Comparison of ENCODE assay signal across 10 mouse cellular contexts in the genomic region with DNA sequence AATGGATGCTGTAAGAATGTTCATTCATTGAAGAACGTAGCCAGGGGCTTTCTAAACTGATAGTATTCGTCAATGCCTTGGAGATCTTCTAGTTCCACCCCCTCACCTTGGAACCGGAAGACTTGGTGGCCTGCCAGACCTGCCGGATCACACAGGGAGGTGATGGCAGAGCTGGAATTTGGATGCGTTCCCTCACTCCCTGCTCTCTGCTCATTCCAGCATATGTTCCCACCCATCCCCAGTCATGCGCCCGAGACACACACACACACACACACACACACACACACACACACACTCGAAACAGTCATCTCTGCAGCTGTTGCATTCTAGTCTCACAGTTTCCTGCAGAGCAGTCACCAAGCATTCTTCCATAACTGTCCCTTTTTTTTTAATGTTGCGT. TPM values are rescaled to one million over a fixed set of nuclear protein-coding genes. Genes with fewer than 3 reads are reported as not detected.
DNase-seq lines count a peak whose midpoint lies in the region; ATAC-seq lines count a peak whose summit lies in the region.
"Had no signal": no experiment of that assay in that cellular context is flagged by ENCODE, and none has a peak within 500 bp of the region (broad histone marks: within the 10 kb centered on the region; RNA-seq: fewer than 3 reads in every experiment).

No protein-coding gene starts in this region.

- no peak for ATAC-seq in forebrain, embryonic 14.5 days
- ATAC-seq in forebrain, embryonic 12.5 days (ENCODE audit: low FRiP score) = no peak
- no peak for ATAC-seq in erythroblast, adult 5-6 weeks (replicated peaks; ENCODE audit: low FRiP score, poor library complexity, severe bottlenecking)
- ATAC-seq in midbrain, embryonic 16.5 days = no peak

- H3K9me3 ChIP-seq in forebrain, embryonic 14.5 days (replicated peaks; ENCODE audit: control insufficient read depth, low read length) = no peaks in the 10 kb centered on the region
- no peaks in the 10 kb centered on the region for H3K9me3 ChIP-seq in forebrain, embryonic 12.5 days
- H3K9me3 ChIP-seq in midbrain, embryonic 16.5 days (replicated peaks; ENCODE audit: control insufficient read depth, low read length, poor library complexity, severe bottlenecking) = no peaks in the 10 kb centered on the region
- H3K9me3 ChIP-seq: limb, embryonic 15.5 days had no signal

- H3K4me2 ChIP-seq in forebrain, embryonic 14.5 days (ENCODE audit: low read length) = 0 out of 2 replicates have a peak overlapping the region, but pooled peaks have one; percentile 12
- H3K4me2 ChIP-seq in forebrain, embryonic 12.5 days = no peak overlapping the region
- H3K4me2 ChIP-seq in midbrain, embryonic 16.5 days (ENCODE audit: low read length) = no peak overlapping the region
- H3K4me2 ChIP-seq: limb, embryonic 15.5 days had no signal

- H3K4me3 ChIP-seq in forebrain, embryonic 14.5 days (ENCODE audit: low read depth, low read length) = no peak overlapping the region
- no peak overlapping the region for H3K4me3 ChIP-seq in forebrain, embryonic 12.5 days (replicated peaks)
- H3K4me3 ChIP-seq in midbrain, embryonic 16.5 days (ENCODE audit: low read depth, low read length) = no peak overlapping the region
- H3K4me3 ChIP-seq: limb, embryonic 15.5 days had no signal

- 42% methylated on average over 9 of the region's 9 CpGs for WGBS in forebrain, embryonic 14.5 days
- 65% methylated on average over 9 of the region's 9 CpGs for WGBS in forebrain, embryonic 12.5 days
- WGBS in midbrain, embryonic 16.5 days = 80% methylated on average over 9 of the region's 9 CpGs

- peaks cover 6% of the 10 kb centered on the region for H3K4me1 ChIP-seq in forebrain, embryonic 14.5 days (ENCODE audit: control insufficient read depth, insufficient read depth, low read length)
- peaks cover 10% of the 10 kb centered on the region for H3K4me1 ChIP-seq in forebrain, embryonic 12.5 days
- peaks cover 8% of the 10 kb centered on the region; the same call in 1 of the 2 replicates for H3K4me1 ChIP-seq in midbrain, embryonic 16.5 days (ENCODE audit: control insufficient read depth, insufficient read depth, low read length)

- no peaks in the 10 kb centered on the region for H3K36me3 ChIP-seq in forebrain, embryonic 14.5 days (ENCODE audit: control insufficient read depth, insufficient read depth, low read length)
- no peaks in the 10 kb centered on the region for H3K36me3 ChIP-seq in forebrain, embryonic 12.5 days (replicated peaks)
- no peaks in the 10 kb centered on the region for H3K36me3 ChIP-seq in midbrain, embryonic 16.5 days (ENCODE audit: control insufficient read depth, insufficient read depth, low read length)
- H3K36me3 ChIP-seq: limb, embryonic 15.5 days had no signal

- H3K9ac ChIP-seq in forebrain, embryonic 14.5 days (ENCODE audit: low read length) = no peak overlapping the region
- H3K9ac ChIP-seq in forebrain, embryonic 12.5 days = no peak overlapping the region
- H3K9ac ChIP-seq in midbrain, embryonic 16.5 days (ENCODE audit: low read depth, low read length) = no peak overlapping the region
- H3K9ac ChIP-seq: limb, embryonic 15.5 days had no signal

- intact Hi-C loops in gastrocnemius, postnatal 14 days (cut with DNase I; ENCODE audit: low total_unique reads) = no loop called here

- peaks cover 13% of the 10 kb centered on the region; the same call in 1 of the 2 replicates for H3K27me3 ChIP-seq in forebrain, embryonic 14.5 days (replicated peaks; ENCODE audit: control insufficient read depth, insufficient read depth, low read length)
- H3K27me3 ChIP-seq in forebrain, embryonic 12.5 days = peaks cover 59% of the 10 kb centered on the region
- H3K27me3 ChIP-seq in midbrain, embryonic 16.5 days (ENCODE audit: control insufficient read depth, insufficient read depth, low read depth, low read length) = no peaks in the 10 kb centered on the region; the same call in 1 of the 2 replicates

- DNase-seq in forebrain, embryonic 14.5 days (ENCODE audit: low spot score) = peak; percentile 60
- DNase-seq in adrenal gland, postnatal 36 days = peak; percentile 82 to 89
- peak; percentile 20 for DNase-seq in gastrocnemius, postnatal 14 days
- DNase-seq in layer of hippocampus, adult 8-10 months (ENCODE audit: low spot score in 2 of 2) = peak; percentile 32 to 40
- DNase-seq in lung, postnatal 25 days (ENCODE audit: low spot score) = peak; percentile 45

- H3K27ac ChIP-seq in forebrain, embryonic 14.5 days (ENCODE audit: low read depth, low read length) = no peak overlapping the region
- H3K27ac ChIP-seq in forebrain, embryonic 12.5 days = no peak overlapping the region
- no peak overlapping the region for H3K27ac ChIP-seq in midbrain, embryonic 16.5 days (ENCODE audit: low read length)
- H3K27ac ChIP-seq: limb, embryonic 15.5 days had no signal

RNA-seq across cellular contexts. Expression of gene Foxe1, which starts 36.1 kb away (rescaled TPM):
- not detected in 2 replicates for polyA plus RNA-seq in forebrain, embryonic 14.5 days (2014; fragmentation: Nextera tagmentation; extraction: Ambion mirVana)
- not detected in 2 replicates for polyA plus RNA-seq in forebrain, embryonic 12.5 days (2016; fragmentation: Nextera tagmentation; extraction: Ambion mirVana)
- total RNA-seq in adrenal gland, postnatal 36 days (2021) = not detected
- not detected for total RNA-seq in gastrocnemius, postnatal 14 days (2021)
- not detected for total RNA-seq in layer of hippocampus, adult 8-10 months (2022)
- total RNA-seq in erythroblast, adult 5-6 weeks (2015; ENCODE audit: low replicate concordance) = not detected in 2 replicates
- not detected in 2 replicates for total RNA-seq in erythroblast, adult 5-6 weeks (2017; ENCODE audit: low replicate concordance)
- not detected in 2 replicates for polyA plus RNA-seq in midbrain, embryonic 16.5 days (2015; fragmentation: Nextera tagmentation; extraction: Ambion mirVana)
- polyA plus RNA-seq: spleen, adult 2 months had no signal

Comparison
In these comparisons a context has a peak if more than half of its experiments do, and no peak if none do; other contexts are left out.
1. DNase-seq: peak in every context shown above with its lines; median percentile 86 in adrenal gland, postnatal 36 days; 60 in forebrain, embryonic 14.5 days; 45 in lung, postnatal 25 days; 36 in layer of hippocampus, adult 8-10 months; 20 in gastrocnemius, postnatal 14 days.